Mouse (Mus musculus) CH12.LX (cell line): ENCODE measurements around the gene Cmss1.

Experiments
- CTCF ChIP-seq, 2 experiments: IDR thresholded peaks in 1 of 2; conservative IDR thresholded peaks in 1 of 2; 2 replicates each; pipeline ENCODE4 v1.5.1; 2011 to 2012; ENCODE audit warnings: low read depth in 2 of 2, low read length in 2 of 2, improper control_type of control experiment in 1 of 2, inconsistent platforms in 1 of 2, mild to moderate bottlenecking in 1 of 2, moderate library complexity in 1 of 2
- ETS1 ChIP-seq: conservative IDR thresholded peaks from 2 replicates; pipeline ENCODE4 v1.6.1; 2012; ENCODE audit warnings: low read depth, mild to moderate bottlenecking, inconsistent platforms, low read length, improper control_type of control experiment, moderate library complexity
- POLR2A ChIP-seq: IDR thresholded peaks from 2 replicates; pipeline ENCODE4 v1.6.1; 2011; ENCODE audit warnings: low read depth, mild to moderate bottlenecking, improper control_type of control experiment, low read length
- UBTF ChIP-seq: IDR thresholded peaks from 2 replicates; pipeline ENCODE4 v1.6.1; 2012; ENCODE audit warnings: low read depth, mild to moderate bottlenecking, inconsistent platforms, low read length, improper control_type of control experiment, moderate library complexity
- ZKSCAN1 ChIP-seq: IDR thresholded peaks from 2 replicates; pipeline ENCODE4 v1.6.1; 2012; ENCODE audit warnings: low read depth, inconsistent platforms, low read length, improper control_type of control experiment, borderline replicate concordance

DNA sequence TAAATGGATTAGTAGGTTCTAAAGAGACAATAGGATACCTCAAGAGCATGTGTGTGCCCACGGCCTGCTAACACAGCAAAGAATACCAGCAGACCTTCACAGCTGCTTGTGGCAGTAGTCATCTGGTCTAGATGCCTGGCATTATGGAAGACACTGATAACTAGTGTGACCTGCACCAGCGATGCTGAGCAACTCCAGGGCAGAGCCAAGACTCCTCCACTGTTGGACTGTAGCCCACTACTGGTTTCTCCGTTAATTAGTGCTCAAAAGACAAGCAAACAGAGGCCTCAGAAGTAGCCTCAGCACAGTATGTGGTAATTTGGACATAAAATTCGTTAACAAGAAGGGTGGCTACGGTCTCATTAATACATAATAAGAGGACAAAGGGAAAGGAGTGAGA lies 54.0 kb downstream of the Cmss1 start:
- TF ChIP-seq ETS1 (no peak), CTCF (conservative IDR thresholded peaks at IDR 0.05 in 1 of 2, IDR thresholded peaks at IDR 0.05 in 1 of 2; ENCODE audit: low read depth in 2 of 2, low read length in 2 of 2) (no peak), ZKSCAN1 (no peak), POLR2A (no peak), UBTF (no peak)
